Mouse (Mus musculus) liver, embryonic 14.5 days (tissue): ENCODE data around the gene Dcun1d4.

ENCODE experiments used
- CTCF ChIP-seq: IDR thresholded peaks from 2 replicates; pipeline ENCODE4 v1.5.1; 2016; ENCODE audit warnings: antibody characterized with exemption, low read depth, control low read depth
- EP300 ChIP-seq: IDR thresholded peaks from 2 replicates; pipeline ENCODE4 v1.6.1; 2016; ENCODE audit warnings: antibody characterized with exemption, low read depth

DNA sequence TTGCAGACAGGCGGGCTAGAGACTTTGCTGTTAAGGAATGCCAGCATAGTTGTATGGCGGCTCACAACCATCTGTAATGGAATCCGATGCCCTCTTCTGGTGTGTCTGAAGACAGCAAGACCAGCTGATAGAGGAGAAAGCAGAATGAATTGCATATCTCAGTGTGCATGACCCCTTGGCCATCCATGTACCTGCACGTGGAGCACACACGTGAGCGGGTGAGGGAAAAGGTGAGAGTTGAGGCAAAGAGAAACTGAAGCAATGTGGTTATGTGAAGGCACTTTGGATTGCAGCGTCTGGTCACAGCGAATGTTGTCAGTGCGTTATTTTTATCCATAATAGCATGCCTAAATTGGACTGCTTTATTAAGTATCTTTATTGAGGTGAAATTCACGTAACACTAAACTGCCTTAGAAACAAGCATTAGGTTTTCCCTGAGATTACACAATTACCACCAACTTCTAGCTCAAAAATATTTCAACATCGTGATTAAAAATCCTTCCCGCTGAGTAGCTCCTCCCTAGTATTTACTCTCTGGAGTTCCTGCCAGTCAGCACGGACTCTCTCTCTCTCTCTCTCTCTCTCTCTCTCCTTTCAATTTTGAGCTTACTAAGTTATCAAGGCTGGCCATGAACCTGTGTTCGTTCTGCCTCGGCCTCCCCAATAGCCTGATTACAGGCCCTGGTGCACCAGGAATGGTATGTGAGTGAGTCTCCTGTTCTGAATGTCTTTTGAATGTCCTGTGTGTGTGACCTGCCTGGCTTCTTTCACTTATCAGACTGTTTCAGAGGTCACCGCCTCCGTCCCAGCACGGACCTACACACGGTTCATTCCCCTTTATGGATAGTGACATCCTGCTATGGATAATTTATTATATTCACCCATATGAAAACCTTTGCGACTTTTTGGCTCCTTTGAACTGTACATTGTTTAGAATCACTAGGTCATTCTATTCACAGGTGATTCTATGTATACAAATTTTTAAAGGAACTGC, 6.1 kb upstream of the Dcun1d4 start:
- no peak for TF ChIP-seq CTCF
- no peak for TF ChIP-seq EP300
